Comparison of ENCODE assay signal across 8 mouse cellular contexts in the genomic region with DNA sequence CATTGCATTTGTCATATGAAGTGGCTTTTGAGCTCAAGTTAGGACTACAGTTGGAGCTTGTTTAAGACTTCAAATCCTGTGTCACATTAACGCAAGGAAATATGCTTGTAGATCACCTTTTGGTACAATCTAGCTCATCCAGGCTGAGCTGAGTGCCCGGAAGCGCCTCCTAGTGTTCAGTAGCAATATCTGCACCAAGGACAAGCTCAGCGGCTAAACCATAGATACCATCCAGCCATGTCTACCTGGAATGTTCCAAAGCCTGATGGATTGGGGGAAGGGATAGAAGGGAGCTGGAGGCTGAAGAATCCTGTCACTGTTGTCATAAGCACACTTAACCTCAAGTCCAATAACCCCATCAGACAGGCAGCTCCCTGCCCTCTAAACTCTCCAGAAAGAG.
DNase-seq lines count a peak whose midpoint lies in the region; ATAC-seq and TF ChIP-seq lines count a peak whose summit lies in the region.
"Had no signal": no experiment of that assay in that cellular context is flagged by ENCODE, and none has a peak within 500 bp of the region (broad histone marks: within the 10 kb centered on the region; RNA-seq: fewer than 3 reads in every experiment).

No protein-coding gene starts in this region.

- no peaks in the 10 kb centered on the region for H3K4me1 ChIP-seq in hindbrain, embryonic 11.5 days (replicated peaks; ENCODE audit: control insufficient read depth, insufficient read depth, low read length)
- no peaks in the 10 kb centered on the region for H3K4me1 ChIP-seq in hindbrain, embryonic 16.5 days (ENCODE audit: control insufficient read depth, insufficient read depth, low read depth, low read length)
- H3K4me1 ChIP-seq in cortical plate, adult 2 months (ENCODE audit: control insufficient read depth, insufficient read depth, low read length), result no peaks in the 10 kb centered on the region

- H3K27ac ChIP-seq in hindbrain, embryonic 11.5 days (ENCODE audit: low read depth, low read length), result no peak overlapping the region
- no peak overlapping the region for H3K27ac ChIP-seq in hindbrain, embryonic 16.5 days (ENCODE audit: low read depth, low read length)
- no peak overlapping the region for H3K27ac ChIP-seq in cortical plate, adult 2 months (ENCODE audit: insufficient read depth, low read length)
- H3K27ac ChIP-seq: embryonic facial prominence, embryonic 15.5 days had no signal

- H3K27me3 ChIP-seq in hindbrain, embryonic 11.5 days (ENCODE audit: control insufficient read depth, insufficient read depth, low read length), result no peaks in the 10 kb centered on the region
- no peaks in the 10 kb centered on the region for H3K27me3 ChIP-seq in hindbrain, embryonic 16.5 days (replicated peaks; ENCODE audit: control insufficient read depth, insufficient read depth, low read length)

- no peaks in the 10 kb centered on the region for H3K9me3 ChIP-seq in hindbrain, embryonic 11.5 days (ENCODE audit: control insufficient read depth, low read length)
- H3K9me3 ChIP-seq in hindbrain, embryonic 16.5 days (ENCODE audit: control insufficient read depth, low read length), result no peaks in the 10 kb centered on the region
- H3K9me3 ChIP-seq: embryonic facial prominence, embryonic 15.5 days had no signal

- TF ChIP-seq POLR2A in cortical plate, adult 2 months (IDR thresholded peaks at IDR 0.05; ENCODE audit: extremely low read depth, insufficient read depth, low read length), result no peak

- DNase-seq in hindbrain, embryonic 11.5 days (ENCODE audit: low spot score), result peak; percentile 41
- DNase-seq in thymus, postnatal 0 days (ENCODE audit: low spot score), result peak; percentile 28
- DNase-seq in thymus, postnatal 36 days, result no peak
- DNase-seq in retina, postnatal 1 day, result peak; percentile 53
- no peak for DNase-seq in layer of hippocampus, adult 11-12 months (ENCODE audit: low spot score)

- peak; percentile 60 for TF ChIP-seq CTCF in cortical plate, adult 2 months (IDR thresholded peaks at IDR 0.05; ENCODE audit: extremely low read depth, insufficient read depth, low read length)

- WGBS in hindbrain, embryonic 11.5 days, result 39% methylated on average over 4 of the region's 4 CpGs
- 42% methylated on average over 4 of the region's 4 CpGs for WGBS in hindbrain, embryonic 16.5 days

- H3K36me3 ChIP-seq in hindbrain, embryonic 11.5 days (ENCODE audit: control insufficient read depth, insufficient read depth, low read length), result no peaks in the 10 kb centered on the region
- H3K36me3 ChIP-seq in hindbrain, embryonic 16.5 days (ENCODE audit: control insufficient read depth, insufficient read depth, low read length), result no peaks in the 10 kb centered on the region
- H3K36me3 ChIP-seq: embryonic facial prominence, embryonic 15.5 days had no signal

- H3K9ac ChIP-seq in hindbrain, embryonic 11.5 days (ENCODE audit: low read depth, low read length), result no peak overlapping the region
- H3K9ac ChIP-seq in hindbrain, embryonic 16.5 days (ENCODE audit: low read depth, low read length), result no peak overlapping the region
- H3K9ac ChIP-seq: embryonic facial prominence, embryonic 15.5 days had no signal

- H3K4me2 ChIP-seq in hindbrain, embryonic 11.5 days (replicated peaks; ENCODE audit: low read depth, low read length), result no peak overlapping the region
- H3K4me2 ChIP-seq in hindbrain, embryonic 16.5 days (ENCODE audit: low read length), result no peak overlapping the region
- H3K4me2 ChIP-seq: embryonic facial prominence, embryonic 15.5 days had no signal

- no peak overlapping the region for H3K4me3 ChIP-seq in hindbrain, embryonic 11.5 days (ENCODE audit: low read depth, low read length)
- H3K4me3 ChIP-seq in hindbrain, embryonic 16.5 days (ENCODE audit: low read length), result no peak overlapping the region
- H3K4me3 ChIP-seq in cortical plate, adult 2 months (ENCODE audit: insufficient read depth, low read length), result no peak overlapping the region
- H3K4me3 ChIP-seq: embryonic facial prominence, embryonic 15.5 days had no signal

- no peak for ATAC-seq in hindbrain, embryonic 11.5 days (ENCODE audit: low FRiP score)
- ATAC-seq in hindbrain, embryonic 16.5 days, result no peak

Comparison
In these comparisons a context has a peak if more than half of its experiments do, and no peak if none do; other contexts are left out.
1. DNase-seq: peak in hindbrain, embryonic 11.5 days (single experiment), thymus, postnatal 0 days (single experiment) and retina, postnatal 1 day (single experiment); none in thymus, postnatal 36 days (0 of 2) and layer of hippocampus, adult 11-12 months (single experiment).